Mouse (Mus musculus): Measurements from ENCODE around the gene Hyal6. TPM values are rescaled to one million over a fixed set of nuclear protein-coding genes. Genes with fewer than 3 reads are reported as not detected.

Gene Hyal6
- polyA plus RNA-seq (2012; rRNA removed): not detected in 2 replicates

DNA sequence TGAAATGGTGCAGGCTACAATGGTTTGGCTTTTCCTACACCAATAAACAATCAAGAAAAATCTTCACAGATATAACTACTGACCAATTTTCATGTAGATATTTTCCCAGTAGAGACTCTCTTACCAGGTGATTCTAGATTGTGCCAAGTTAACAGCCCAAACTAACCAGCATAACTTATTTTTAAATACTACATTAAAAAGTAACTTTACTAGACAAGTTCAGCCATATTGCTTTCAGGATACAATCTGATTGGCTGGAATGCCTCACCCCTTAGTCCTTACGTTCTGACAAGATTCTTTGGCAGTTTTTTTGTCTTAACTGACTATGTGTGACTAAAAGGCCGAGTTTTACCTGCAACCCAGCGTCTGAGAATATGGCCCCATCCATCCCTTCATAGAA is at the start of gene Hyal6:
Hyal6 (plus strand) TSS at position 301 of the 400 bp plus-strand sequence.

DNA sequence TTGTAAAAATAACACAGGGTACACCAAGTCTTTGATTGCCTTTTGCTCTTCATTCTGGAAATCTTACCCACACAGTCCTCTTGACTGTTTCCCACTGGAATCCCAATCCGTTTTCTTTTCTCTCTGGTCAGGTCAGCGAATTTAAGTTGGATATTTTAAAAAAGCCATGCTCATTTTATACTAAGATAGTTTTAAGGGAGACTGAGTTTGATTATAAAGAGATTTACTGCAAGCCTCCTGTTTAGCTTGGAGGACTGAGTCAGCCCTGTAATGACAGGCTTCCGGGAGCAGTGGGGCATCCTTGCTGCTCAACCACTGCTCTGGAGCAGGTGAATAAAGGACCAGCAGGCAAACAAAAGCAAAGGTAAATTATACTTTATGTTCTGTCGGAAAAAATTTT is 15.0 kb downstream of the Hyal6 start, which contains the start of gene Hyal4:
Hyal4 (plus strand) TSS at position 301 of the 400 bp plus-strand sequence.

DNA sequence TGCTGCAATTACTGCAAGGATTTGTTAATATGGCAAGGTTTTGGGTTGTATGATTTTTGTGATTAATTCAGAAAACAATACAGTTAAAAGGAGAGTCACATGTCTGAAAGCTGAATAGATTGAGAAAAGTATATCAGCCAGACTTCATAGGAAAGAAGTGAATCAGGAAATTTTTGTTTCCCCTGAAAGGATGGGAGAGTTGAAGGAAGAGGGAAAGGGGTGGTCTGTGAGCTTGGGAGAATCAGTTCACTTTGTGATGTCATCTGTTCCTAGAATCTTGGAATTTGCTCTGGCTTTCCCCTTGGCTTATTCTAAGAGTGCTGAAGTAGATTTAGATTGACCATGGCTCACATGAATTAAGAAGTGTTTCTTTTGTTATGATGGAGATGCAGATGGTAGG is 57.8 kb downstream of the Hyal6 start, which contains the start of gene Spam1:
Spam1 (plus strand) TSS at position 301 of the 400 bp plus-strand sequence.

Other genes starting within 250 kb of the Hyal6 start
- gene Iqub, start 218.2 kb upstream of the Hyal6 start, polyA plus RNA-seq (2012; rRNA removed): 0.95 and 1.3 TPM in 2 replicates
- 49.8 and 53.8 TPM in 2 replicates for gene Ndufa5, start 205.2 kb upstream of the Hyal6 start, polyA plus RNA-seq (2012; rRNA removed)
- 0.04 and 0.05 TPM in 2 replicates for gene Asb15, start 205.1 kb upstream of the Hyal6 start, polyA plus RNA-seq (2012; rRNA removed)
- 0.53 TPM in 1 of 2 replicates, not detected in the other for gene Lmod2, start 135.5 kb upstream of the Hyal6 start, polyA plus RNA-seq (2012; rRNA removed)
- 27.5 and 27.9 TPM in 2 replicates for gene Wasl, start 68.2 kb upstream of the Hyal6 start, polyA plus RNA-seq (2012; rRNA removed)
- gene Hyal4, start 15.1 kb downstream of the Hyal6 start, polyA plus RNA-seq (2012; rRNA removed): not detected in 2 replicates
- not detected in 2 replicates for gene Spam1, start 57.9 kb downstream of the Hyal6 start, polyA plus RNA-seq (2012; rRNA removed)
- not detected in 2 replicates for gene Hyal5, start 124.8 kb downstream of the Hyal6 start, polyA plus RNA-seq (2012; rRNA removed)
- gene Tmem229a, start 223.1 kb downstream of the Hyal6 start, polyA plus RNA-seq (2012; rRNA removed): 1.9 and 2.2 TPM in 2 replicates

Measured in central nervous system, embryonic 14 days (tissue).